Mouse (Mus musculus) urinary bladder, postnatal 4 days (tissue): ENCODE measurements around the gene Snx9.

ENCODE experiments used
- DNase-seq, 2 experiments: peaks; one replicate each; pipeline ENCODE4 v3.0.0; 2021 to 2022; ENCODE audit warnings: low spot score in 2 of 2

Gene Snx9

GRCm38 (mm10) chr17:5968562-5968961 lies 127.4 kb downstream of the Snx9 start:
- no peak for DNase-seq

- no peak for DNase-seq
Observed at GRCm38 (mm10) chr17:5969246-5969645, 128.1 kb downstream of the Snx9 start.

GRCm38 (mm10) chr17:5970298-5970821 lies 129.2 kb downstream of the Snx9 start:
- DNase-seq, result no peak

GRCm38 (mm10) chr17:5973536-5973935 lies 132.4 kb downstream of the Snx9 start:
- no peak for DNase-seq

- no peak for DNase-seq
Observed at GRCm38 (mm10) chr17:5975099-5975977, 134.2 kb downstream of the Snx9 start.

GRCm38 (mm10) chr17:5976221-5977055 lies 135.3 kb downstream of the Snx9 start:
- no peak for DNase-seq

GRCm38 (mm10) chr17:5977056-5977920 lies 136.2 kb downstream of the Snx9 start:
- no peak for DNase-seq

GRCm38 (mm10) chr17:5977921-5978504 lies 136.9 kb downstream of the Snx9 start:
- no peak for DNase-seq

GRCm38 (mm10) chr17:5978505-5979077 lies 137.5 kb downstream of the Snx9 start:
- no peak for DNase-seq

GRCm38 (mm10) chr17:5980860-5981259 lies 139.7 kb downstream of the Snx9 start:
- DNase-seq, result no peak
